Mouse (Mus musculus): ENCODE data around the gene Myb.

GRCm38 (mm10) chr10:21093301-21093700 is 67.5 kb downstream of the Myb start:
- no peak for TF ChIP-seq TAL1 (IDR thresholded peaks at IDR 0.05; ENCODE audit: low read length)
- no peak for TF ChIP-seq GATA1 (IDR thresholded peaks at IDR 0.05; ENCODE audit: low read length)

Data from erythroblast, embryonic 14.5 days (primary cell).